Mouse (Mus musculus) testis, postnatal 10 days (tissue): ENCODE results near the gene Hoxd12.

Source experiments
- DNase-seq: peaks from one replicate; pipeline ENCODE4 v3.0.0; 2021; ENCODE audit warnings: low spot score

The Hoxd12 gene

DNA sequence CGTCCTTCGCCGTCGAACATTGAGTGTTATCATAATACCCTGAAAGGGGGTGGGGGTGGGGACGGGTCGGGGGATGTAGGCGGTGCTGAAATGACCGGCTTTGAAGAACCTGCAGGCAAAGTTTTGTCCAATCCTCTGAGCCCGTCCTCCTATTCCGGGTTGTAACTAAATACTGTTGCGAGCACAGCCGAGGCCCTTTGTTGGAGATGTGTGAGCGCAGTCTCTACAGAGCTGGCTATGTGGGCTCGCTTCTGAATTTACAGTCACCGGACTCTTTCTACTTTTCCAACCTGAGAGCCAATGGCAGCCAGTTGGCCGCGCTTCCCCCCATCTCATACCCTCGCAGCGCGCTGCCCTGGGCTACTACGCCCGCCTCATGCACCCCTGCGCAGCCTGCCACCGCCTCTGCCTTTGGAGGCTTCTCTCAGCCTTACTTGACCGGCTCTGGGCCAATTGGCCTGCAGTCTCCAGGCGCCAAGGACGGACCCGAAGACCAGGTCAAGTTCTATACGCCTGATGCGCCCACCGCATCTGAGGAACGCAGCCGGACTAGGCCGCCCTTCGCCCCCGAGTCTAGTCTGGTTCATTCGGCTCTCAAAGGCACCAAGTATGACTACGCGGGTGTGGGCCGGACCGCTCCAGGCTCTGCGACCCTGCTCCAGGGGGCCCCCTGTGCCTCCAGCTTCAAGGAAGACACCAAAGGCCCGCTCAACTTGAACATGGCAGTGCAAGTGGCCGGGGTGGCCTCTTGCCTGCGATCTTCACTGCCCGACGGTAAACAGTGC, at the start of gene Hoxd12:
Hoxd12 (plus strand) TSS at position 133 of the 785 bp plus-strand sequence.
- no peak for DNase-seq

- DNase-seq: no peak
These were observed 39.4 kb upstream of the Hoxd12 start for GRCm38 (mm10) chr2:74635412-74635811.

DNA sequence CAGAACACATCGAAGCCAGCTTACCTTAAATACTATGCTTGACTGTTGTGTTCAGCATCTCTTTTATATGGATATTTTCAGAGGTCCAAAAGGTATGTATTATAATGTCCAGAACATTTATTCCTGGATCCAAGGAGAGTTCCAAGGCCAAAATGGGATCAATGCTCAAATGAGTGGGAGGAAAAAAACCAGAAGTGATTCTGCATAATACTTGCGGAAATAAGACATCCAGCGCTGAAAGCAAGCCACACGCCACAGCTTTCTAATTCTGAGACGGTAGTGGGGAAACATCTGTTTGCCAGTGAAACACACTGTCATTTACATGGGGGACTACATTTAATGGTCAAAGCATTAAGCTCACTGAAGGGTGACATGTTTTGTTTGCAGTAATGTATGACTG, 32.4 kb upstream of the Hoxd12 start:
- DNase-seq: no peak

- DNase-seq: no peak
These were observed 29.2 kb upstream of the Hoxd12 start for GRCm38 (mm10) chr2:74645631-74646030.

GRCm38 (mm10) chr2:74647082-74647864, 27.5 kb upstream of the Hoxd12 start:
- DNase-seq: no peak

GRCm38 (mm10) chr2:74652996-74653340, 21.8 kb upstream of the Hoxd12 start:
- no peak for DNase-seq

- no peak for DNase-seq
These were observed 20.9 kb upstream of the Hoxd12 start for GRCm38 (mm10) chr2:74653781-74654535.

DNA sequence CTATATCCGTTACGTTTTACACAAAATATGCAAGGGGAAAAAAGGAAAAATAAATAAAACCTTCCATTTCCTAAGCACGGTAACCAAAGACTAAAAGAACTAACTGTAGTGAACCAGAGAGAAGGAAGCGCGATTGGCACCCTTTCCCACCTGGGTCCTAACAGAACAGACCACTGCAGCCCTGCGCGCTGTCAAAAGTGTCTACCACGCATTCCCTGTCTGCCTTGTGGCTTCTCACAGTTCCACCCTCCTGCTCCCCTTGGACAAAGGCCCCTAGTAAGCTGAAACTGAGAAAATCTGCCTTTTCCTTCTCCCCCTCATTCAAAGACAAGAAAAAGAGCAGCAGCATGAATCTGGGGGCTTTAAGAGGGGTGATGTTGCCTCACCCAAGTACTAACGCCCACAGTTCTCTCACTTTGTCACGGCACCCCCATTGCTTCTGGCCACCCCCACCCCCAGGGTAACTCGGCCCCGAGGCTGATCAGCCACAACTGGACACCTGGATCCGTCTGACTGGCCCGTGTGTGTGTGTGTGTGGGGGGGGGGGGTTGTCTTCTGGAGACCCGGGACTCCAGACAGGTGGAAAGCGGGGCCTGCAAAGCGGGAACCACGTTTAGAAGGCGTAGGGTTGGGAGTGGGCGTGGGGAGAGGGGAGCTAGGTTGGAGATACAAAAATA, 19.9 kb upstream of the Hoxd12 start:
- DNase-seq: no peak

GRCm38 (mm10) chr2:74655420-74655781, 19.4 kb upstream of the Hoxd12 start:
- DNase-seq: peak; percentile 83

DNA sequence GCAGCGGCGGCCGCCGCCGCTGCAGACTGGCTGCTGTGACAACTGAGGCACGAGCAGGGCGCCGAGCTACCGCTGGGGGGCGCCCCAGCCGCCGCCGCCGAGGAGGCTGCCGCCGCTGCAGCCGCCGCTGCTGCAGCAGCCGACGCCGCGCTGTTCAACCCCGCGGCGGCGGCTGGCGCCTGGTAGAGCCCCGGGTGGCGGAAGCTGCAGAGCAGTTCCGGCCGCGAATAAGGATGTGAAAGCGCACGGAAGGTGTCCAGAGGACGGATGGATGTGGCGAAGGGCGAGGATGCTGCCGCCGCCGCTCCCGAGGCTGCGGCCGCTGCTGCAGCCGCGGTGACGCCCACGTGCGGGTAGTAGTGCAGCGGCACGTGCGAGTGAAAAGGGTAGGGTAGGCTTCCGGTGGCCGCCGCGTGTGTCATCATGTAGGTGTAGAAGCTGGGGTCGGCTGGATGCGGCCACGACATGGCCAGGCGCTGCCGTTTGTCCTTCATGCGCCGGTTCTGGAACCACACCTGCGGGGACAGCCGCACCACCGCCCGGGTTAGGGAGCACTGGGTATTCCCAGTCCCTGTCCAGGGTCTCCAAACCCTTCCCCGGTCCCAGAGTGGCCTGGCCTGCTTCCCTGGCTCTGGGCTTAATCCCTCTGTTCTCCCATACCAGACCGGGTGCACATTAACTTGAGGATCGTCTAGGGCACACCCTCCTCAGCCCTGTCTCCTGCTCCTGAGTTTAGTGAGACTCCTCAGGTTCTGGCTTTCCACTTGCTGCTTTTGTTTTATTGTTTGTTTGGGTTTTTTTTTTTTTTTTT, 18.8 kb upstream of the Hoxd12 start:
- peak; percentile 60 for DNase-seq

- DNase-seq: no peak
These were observed 18.2 kb upstream of the Hoxd12 start for GRCm38 (mm10) chr2:74656632-74657021.

DNA sequence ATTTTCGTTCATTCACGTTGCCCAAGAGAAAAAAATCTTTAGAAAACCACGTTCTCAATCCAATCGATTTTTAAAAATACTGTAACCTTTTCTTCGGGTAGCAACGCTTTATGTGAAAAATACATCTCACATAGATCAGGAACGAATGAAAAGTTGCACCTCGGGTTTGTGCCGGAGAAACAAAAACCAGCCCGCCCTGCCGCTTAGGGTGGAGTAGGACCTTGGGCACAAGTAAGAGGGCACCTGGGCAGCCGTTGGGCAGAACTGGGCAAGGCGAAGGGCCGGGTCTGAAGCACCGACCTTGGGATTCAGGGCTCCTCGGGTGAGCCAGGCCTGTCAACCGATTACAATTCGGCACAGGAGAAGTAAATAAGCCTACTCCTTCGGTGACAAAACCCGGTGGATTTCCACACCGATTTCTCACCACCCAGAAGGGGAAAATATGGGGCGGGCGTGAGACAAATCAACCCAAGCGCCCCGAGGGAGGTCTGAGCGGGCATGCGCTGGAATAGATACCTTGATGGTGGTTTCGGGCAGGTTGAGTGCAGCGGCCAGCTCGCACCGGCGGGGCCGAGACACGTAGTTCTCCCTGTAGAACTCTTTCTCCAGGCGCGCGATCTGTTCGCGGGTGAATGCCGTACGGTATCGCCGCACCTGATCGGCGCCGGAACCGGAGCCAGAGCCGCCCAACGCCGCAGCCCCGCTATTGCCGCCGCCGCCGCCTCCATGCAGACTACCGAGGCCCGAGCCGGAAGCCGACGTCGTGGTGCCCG, 17.4 kb upstream of the Hoxd12 start:
- no peak for DNase-seq

- DNase-seq: no peak
These were observed 16.7 kb upstream of the Hoxd12 start for GRCm38 (mm10) chr2:74658024-74658666.

GRCm38 (mm10) chr2:74658667-74659371, 16.0 kb upstream of the Hoxd12 start:
- DNase-seq: no peak

DNA sequence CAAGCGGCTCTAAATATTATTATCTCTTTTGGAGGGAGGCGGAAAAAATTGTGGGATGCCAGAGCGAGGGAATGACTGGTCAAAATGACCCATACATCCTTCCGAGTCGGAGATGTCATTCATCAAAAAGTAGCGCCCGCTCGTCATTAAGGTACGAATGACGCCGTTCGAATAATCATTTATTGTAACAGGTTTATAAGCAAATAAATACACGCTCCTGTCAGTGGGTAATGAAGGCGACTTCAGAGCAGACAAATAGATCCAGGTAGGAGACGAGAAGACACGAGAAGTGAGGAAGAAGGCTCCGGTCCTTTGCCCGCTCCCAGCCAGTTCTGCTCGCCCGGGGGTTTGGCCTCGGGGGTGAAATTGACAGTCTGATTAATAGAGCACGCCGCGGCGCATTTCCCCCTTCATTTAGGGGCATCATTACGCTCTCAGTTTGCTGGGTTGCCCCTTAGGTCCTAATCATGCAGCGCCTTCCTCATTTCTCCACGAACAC, 15.3 kb upstream of the Hoxd12 start, which contains the start of gene Evx2:
Evx2 (minus strand) TSS at position 51 of the 499 bp plus-strand sequence.
- no peak for DNase-seq

DNA sequence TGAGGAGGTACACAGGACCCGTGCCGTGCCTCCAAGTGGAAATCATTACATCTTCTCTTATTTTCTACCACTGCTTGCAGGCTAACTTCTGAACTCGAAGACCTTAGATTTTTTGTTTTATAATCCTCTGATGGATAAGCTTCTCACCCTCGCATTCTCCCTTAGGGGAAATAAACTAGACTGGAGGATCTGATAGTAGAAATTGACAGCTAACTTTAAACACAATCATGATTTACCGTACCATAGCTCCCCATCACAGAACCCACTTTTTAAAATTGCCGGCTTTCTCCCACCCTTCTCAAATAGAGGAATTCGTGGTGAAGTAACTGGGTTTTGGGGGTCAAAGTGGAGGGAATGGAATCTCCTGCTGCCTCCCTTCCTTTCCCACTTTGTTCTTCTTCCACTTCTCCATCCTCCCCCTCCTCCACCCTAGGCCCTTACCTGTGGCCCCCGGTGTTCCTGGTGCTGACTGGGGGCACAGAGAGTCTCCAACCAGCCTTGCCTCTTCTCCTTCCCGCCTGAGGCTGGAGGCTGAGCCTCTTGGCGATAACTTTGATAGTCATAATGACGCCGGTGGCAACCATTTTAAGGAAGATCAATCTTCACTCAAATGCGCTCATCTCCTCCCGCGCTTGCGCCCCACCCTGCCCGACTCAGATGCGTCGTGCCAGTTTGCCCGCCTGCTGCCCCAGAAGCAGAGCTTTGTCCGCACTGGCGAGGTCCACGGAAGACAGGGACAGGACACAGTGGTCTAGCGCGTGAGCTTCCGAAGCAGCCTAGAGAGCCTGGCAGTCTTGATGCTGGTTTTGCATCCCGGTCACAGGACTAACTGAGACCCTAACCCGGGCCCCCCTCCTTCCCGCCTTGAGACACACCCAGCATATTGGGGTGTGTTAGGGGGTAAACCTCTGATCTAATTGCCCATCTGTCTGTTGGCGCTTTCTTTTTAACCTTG, 14.1 kb upstream of the Hoxd12 start:
- no peak for DNase-seq

- peak; percentile 65 for DNase-seq
These were observed 13.1 kb upstream of the Hoxd12 start for GRCm38 (mm10) chr2:74661685-74662084.
